Mouse (Mus musculus): Measurements from ENCODE around the gene Ing2. TPM values are rescaled to one million over a fixed set of nuclear protein-coding genes. Genes with fewer than 3 reads are reported as not detected.

Ing2 gene
- polyA plus RNA-seq, 1 experiment from 2014 or later: 12.3 TPM

- Histone ChIP-seq H3K9ac (peak overlapping the region; percentile 89), H3K27ac (peak overlapping the region; percentile 96), H3K9me3 (no peaks in the 10 kb centered on the region), H3K27me3 (no peaks in the 10 kb centered on the region), H3K4me3 (peak overlapping the region; percentile 95), H3K4me1 (peaks cover 6% of the 10 kb centered on the region), H3K36me3 (peaks cover 3% of the 10 kb centered on the region), H3K4me2 (peak overlapping the region; percentile 68)
- under 1% methylated on average over 59 of the region's 59 CpGs for WGBS
- peak; percentile 22; the same call in 1 of the 2 replicates for ATAC-seq (ENCODE audit: insufficient number of reproducible peaks, insufficient read depth, low FRiP score, low TSS enrichment, low read depth)
Observed at GRCm38 (mm10) chr8:47674140-47674776, 1.1 kb downstream of the Ing2 start.

DNA sequence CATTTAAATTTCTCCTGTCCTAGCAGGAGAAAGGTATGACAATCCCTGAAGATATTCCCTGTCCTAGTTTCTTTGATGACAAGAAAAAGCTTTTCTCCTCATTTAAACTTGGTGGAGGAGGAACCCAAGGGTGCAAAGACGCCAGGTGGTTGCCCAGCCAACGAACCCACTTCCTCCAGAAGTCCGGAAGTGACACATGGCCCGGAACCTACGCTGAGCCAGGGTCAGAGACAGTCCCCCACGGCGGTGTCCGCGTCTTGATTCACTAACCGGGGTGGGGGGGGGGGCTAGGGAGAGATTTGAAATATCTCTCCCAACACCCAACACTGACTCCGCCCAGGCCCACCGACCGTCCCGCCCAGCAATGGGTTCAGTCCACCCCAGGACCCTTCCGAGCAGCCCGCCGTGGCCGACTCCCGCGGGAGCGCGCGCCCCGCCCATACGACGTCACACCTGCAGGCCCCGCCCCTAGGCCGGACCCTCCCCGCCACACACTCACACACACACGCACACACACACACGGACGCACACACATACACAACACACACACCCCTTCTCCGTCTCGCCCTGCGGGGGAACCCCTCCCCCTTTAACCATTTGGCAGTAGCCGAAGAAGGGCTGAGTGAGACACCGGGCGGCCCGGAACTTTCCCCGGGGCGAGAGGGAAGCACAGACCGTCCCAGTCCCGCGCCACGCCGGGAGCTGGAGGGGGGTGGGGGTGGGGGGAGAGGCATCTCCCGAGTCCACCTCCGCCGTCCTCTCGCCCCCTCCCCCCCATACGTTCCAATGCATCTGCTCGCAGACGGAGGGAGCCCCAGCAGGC, 1.8 kb downstream of the Ing2 start:
- peak; percentile 73 for ATAC-seq (ENCODE audit: insufficient number of reproducible peaks, insufficient read depth, low FRiP score, low TSS enrichment, low read depth)
- peak overlapping the region; percentile 95 for H3K4me3 ChIP-seq
- H3K36me3 ChIP-seq: peaks cover 9% of the 10 kb centered on the region
- no peaks in the 10 kb centered on the region for H3K27me3 ChIP-seq
- peak overlapping the region; percentile 89 for H3K9ac ChIP-seq
- no peaks in the 10 kb centered on the region for H3K9me3 ChIP-seq
- H3K4me2 ChIP-seq: peak overlapping the region; percentile 68
- peak overlapping the region; percentile 96 for H3K27ac ChIP-seq
- H3K4me1 ChIP-seq: peaks cover 6% of the 10 kb centered on the region
- WGBS: 0% methylated on average over 52 of the region's 53 CpGs

- H3K9me3 ChIP-seq: no peaks in the 10 kb centered on the region
- H3K4me1 ChIP-seq: no peaks in the 10 kb centered on the region
- no peak overlapping the region for H3K27ac ChIP-seq
- H3K36me3 ChIP-seq: peaks cover 27% of the 10 kb centered on the region
- no peak overlapping the region for H3K9ac ChIP-seq
- no peak overlapping the region for H3K4me3 ChIP-seq
- WGBS: 82% methylated on average over 8 of the region's 8 CpGs
- H3K4me2 ChIP-seq: no peak overlapping the region
- H3K27me3 ChIP-seq: no peaks in the 10 kb centered on the region
- no peak for ATAC-seq (ENCODE audit: insufficient number of reproducible peaks, insufficient read depth, low FRiP score, low TSS enrichment, low read depth)
Observed at GRCm38 (mm10) chr8:47664231-47664785, 11.0 kb downstream of the Ing2 start.

- ATAC-seq (ENCODE audit: insufficient number of reproducible peaks, insufficient read depth, low FRiP score, low TSS enrichment, low read depth): no peak
Observed at GRCm38 (mm10) chr8:47663201-47663600, 12.2 kb downstream of the Ing2 start.

DNA sequence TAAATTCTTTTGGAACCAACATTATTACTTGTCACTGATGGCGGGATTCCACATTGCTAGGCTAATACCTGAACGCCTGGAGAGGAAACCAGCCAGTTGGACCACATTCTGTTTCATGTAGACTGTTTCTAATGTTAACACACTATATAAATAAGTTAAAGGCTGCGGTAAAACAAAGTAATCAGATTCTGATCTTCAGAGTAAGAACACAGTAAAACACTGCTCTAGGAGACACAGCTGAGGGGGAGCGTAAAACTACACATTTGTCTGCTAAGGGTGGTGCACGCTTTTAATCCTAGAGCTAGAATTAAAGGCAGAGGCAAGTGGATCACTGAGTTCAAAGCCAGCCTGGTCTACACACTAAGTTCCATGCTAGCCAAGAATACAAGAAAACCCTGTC, 12.6 kb downstream of the Ing2 start:
- Histone ChIP-seq H3K27me3 (no peaks in the 10 kb centered on the region), H3K9me3 (no peaks in the 10 kb centered on the region), H3K4me1 (no peaks in the 10 kb centered on the region), H3K27ac (no peak overlapping the region), H3K9ac (no peak overlapping the region), H3K4me2 (no peak overlapping the region), H3K36me3 (peaks cover 14% of the 10 kb centered on the region), H3K4me3 (no peak overlapping the region)
- ATAC-seq (ENCODE audit: insufficient number of reproducible peaks, insufficient read depth, low FRiP score, low TSS enrichment, low read depth): no peak
- 83% methylated on average over 5 of the region's 5 CpGs for WGBS

More at GRCm38 (mm10) chr8:47663201-47663600, 12.2 kb downstream of the Ing2 start:
- H3K4me1 ChIP-seq: no peaks in the 10 kb centered on the region
- 77% methylated on average over 5 of the region's 5 CpGs for WGBS
- H3K4me2 ChIP-seq: no peak overlapping the region
- H3K27me3 ChIP-seq: no peaks in the 10 kb centered on the region
- H3K36me3 ChIP-seq: peaks cover 18% of the 10 kb centered on the region
- H3K27ac ChIP-seq: no peak overlapping the region
- no peak overlapping the region for H3K4me3 ChIP-seq
- H3K9ac ChIP-seq: no peak overlapping the region
- no peaks in the 10 kb centered on the region for H3K9me3 ChIP-seq

DNA sequence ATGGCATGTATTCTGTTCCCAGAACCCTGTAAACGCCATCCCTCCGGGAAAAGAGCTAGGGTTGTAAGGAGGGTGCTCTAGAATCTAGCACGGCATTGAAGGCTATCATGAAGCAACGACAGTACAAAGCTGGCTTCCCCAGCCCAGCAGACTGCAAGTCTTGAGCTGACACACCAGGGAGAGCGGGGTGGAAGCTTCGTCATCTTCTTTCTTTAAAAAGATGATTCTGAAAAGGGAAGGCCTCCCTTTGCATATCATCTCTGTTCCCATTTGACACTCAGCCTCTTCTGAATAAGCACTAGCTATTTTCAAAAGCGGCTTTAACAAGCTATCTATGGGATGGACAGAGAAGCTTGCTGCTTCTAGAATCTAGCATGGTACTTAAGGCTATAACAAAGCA, 15.0 kb downstream of the Ing2 start:
- H3K27me3 ChIP-seq: no peaks in the 10 kb centered on the region
- no peaks in the 10 kb centered on the region for H3K4me1 ChIP-seq
- ATAC-seq (ENCODE audit: insufficient number of reproducible peaks, insufficient read depth, low FRiP score, low TSS enrichment, low read depth): no peak
- no peak overlapping the region for H3K4me3 ChIP-seq
- WGBS: 93% methylated on average over 7 of the region's 7 CpGs
- H3K27ac ChIP-seq: no peak overlapping the region
- H3K9ac ChIP-seq: no peak overlapping the region
- no peaks in the 10 kb centered on the region for H3K9me3 ChIP-seq
- no peaks in the 10 kb centered on the region for H3K36me3 ChIP-seq
- no peak overlapping the region for H3K4me2 ChIP-seq

GRCm38 (mm10) chr8:47659463-47659862, 15.9 kb downstream of the Ing2 start:
- no peaks in the 10 kb centered on the region for H3K4me1 ChIP-seq
- H3K36me3 ChIP-seq: no peaks in the 10 kb centered on the region
- H3K4me2 ChIP-seq: no peak overlapping the region
- no peaks in the 10 kb centered on the region for H3K9me3 ChIP-seq
- H3K27me3 ChIP-seq: no peaks in the 10 kb centered on the region
- WGBS: 92% methylated on average over 5 of the region's 5 CpGs
- ATAC-seq (ENCODE audit: insufficient number of reproducible peaks, insufficient read depth, low FRiP score, low TSS enrichment, low read depth): no peak
- no peak overlapping the region for H3K4me3 ChIP-seq
- H3K27ac ChIP-seq: no peak overlapping the region
- no peak overlapping the region for H3K9ac ChIP-seq

DNA sequence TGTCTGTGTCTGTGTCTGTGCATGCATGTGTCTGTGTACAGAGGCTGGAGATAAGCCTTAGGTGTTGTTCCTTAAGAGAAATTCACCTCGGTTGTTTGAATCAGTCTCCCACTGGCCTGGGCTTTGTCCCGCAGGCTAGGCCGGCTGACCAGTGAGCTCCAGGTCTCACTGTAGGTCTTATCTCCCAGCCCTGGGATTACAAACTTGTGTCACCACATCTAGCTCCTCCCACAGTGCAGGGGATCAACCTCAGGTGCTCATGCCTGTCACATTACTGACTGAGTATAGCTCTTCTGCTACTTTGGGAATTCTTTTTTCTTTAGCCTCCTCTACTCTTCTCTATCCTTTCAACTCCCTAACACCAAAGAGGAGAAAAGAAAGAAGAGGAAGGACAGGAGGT, 20.9 kb downstream of the Ing2 start:
- H3K27me3 ChIP-seq: no peaks in the 10 kb centered on the region
- no peak overlapping the region for H3K4me2 ChIP-seq
- H3K36me3 ChIP-seq: no peaks in the 10 kb centered on the region
- WGBS: 57% methylated on average over 3 of the region's 3 CpGs
- ATAC-seq (ENCODE audit: insufficient number of reproducible peaks, insufficient read depth, low FRiP score, low TSS enrichment, low read depth): no peak
- H3K4me3 ChIP-seq: no peak overlapping the region
- H3K27ac ChIP-seq: no peak overlapping the region
- H3K9me3 ChIP-seq: no peaks in the 10 kb centered on the region
- no peak overlapping the region for H3K9ac ChIP-seq
- no peaks in the 10 kb centered on the region for H3K4me1 ChIP-seq

- WGBS: 87% methylated on average over 3 of the region's 3 CpGs
- Histone ChIP-seq H3K4me1 (no peaks in the 10 kb centered on the region), H3K9ac (no peak overlapping the region), H3K27me3 (no peaks in the 10 kb centered on the region), H3K36me3 (no peaks in the 10 kb centered on the region), H3K9me3 (no peaks in the 10 kb centered on the region), H3K4me2 (no peak overlapping the region), H3K4me3 (no peak overlapping the region), H3K27ac (no peak overlapping the region)
- no peak for ATAC-seq (ENCODE audit: insufficient number of reproducible peaks, insufficient read depth, low FRiP score, low TSS enrichment, low read depth)
Observed at GRCm38 (mm10) chr8:47652737-47653076, 22.6 kb downstream of the Ing2 start.

DNA sequence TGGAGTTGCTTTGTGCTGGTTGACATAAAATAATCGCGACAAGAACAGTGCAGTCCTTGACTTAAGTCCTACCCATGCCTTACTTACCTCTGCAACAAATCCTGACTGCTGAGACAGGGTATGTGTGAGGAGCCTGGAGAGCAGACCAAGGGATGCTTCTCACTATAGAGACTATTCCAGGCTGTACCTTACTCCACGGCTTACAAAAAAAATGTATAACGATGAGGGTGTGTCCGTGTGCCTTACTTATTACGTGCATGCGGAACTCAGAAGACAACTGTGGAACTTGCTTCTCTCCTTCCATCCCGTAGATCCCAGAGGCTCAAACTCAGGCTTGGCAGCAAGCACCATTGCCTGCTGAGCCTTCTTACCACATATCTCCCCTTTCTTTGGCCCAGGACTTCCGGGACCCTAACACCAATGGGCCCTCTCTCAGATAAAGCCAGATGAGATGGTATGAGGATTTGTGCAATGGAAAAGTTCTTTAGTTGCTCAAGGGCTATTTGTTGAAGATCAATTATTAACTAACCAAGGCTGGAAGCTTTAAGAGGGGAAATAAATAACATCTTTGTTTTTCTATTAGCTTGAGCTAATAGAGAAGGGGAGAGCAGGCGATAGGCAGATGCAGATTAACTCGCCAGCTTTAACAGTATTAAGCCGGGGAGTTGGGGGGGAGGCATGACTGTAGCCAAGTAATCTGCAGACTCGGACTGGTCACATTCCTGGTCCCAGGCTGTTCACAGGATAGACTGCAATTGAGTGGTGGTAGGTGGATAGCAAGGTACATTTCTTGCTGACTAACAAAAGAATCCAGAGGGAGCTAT, 23.2 kb downstream of the Ing2 start:
- Histone ChIP-seq H3K9me3 (no peaks in the 10 kb centered on the region), H3K27me3 (no peaks in the 10 kb centered on the region), H3K4me2 (no peak overlapping the region), H3K36me3 (no peaks in the 10 kb centered on the region), H3K9ac (no peak overlapping the region), H3K4me1 (no peaks in the 10 kb centered on the region), H3K27ac (no peak overlapping the region), H3K4me3 (no peak overlapping the region)
- ATAC-seq (ENCODE audit: insufficient number of reproducible peaks, insufficient read depth, low FRiP score, low TSS enrichment, low read depth): no peak
- WGBS: 84% methylated on average over 13 of the region's 13 CpGs

DNA sequence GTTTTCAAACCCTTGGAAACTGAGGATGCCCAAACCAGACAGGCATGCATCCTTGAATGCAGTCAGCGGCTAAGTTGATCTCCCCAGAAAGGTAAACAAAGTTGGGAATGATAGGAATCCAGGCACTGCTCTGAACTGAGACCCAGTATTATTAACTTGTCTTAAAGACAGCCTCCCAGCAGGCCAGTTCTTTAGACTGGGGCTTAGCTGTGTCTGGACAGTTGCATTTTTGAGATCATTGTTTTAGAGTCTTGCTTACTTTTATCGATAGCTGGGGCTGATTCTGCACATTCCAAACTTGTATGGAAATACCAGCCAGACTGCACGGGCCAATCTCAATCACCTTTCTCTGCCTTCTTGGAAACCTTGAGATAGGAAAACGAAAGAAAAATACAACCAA, 24.5 kb downstream of the Ing2 start:
- WGBS: 64% methylated on average over 4 of the region's 4 CpGs
- Histone ChIP-seq H3K27me3 (no peaks in the 10 kb centered on the region), H3K4me1 (no peaks in the 10 kb centered on the region), H3K4me2 (no peak overlapping the region), H3K4me3 (no peak overlapping the region), H3K27ac (no peak overlapping the region), H3K9ac (no peak overlapping the region), H3K9me3 (peaks cover 6% of the 10 kb centered on the region), H3K36me3 (no peaks in the 10 kb centered on the region)
- ATAC-seq (ENCODE audit: insufficient number of reproducible peaks, insufficient read depth, low FRiP score, low TSS enrichment, low read depth): no peak
